Mouse (Mus musculus) spleen, postnatal 36 days (tissue): Measurements from ENCODE around the gene Ppp1r37.
"Not testable (repeated sequence)": the region's sequence is repeated elsewhere in the genome, so short reads cannot be mapped to it uniquely, and the experiment has no call there.

Experiments
- DNase-seq, 2 experiments: peaks; one replicate each; pipeline ENCODE4 v3.0.0; 2022; ENCODE audit warnings: low spot score in 2 of 2, mixed read lengths in 1 of 2

The Ppp1r37 gene

GRCm38 (mm10) chr7:19541681-19542154 lies 21.2 kb downstream of the Ppp1r37 start:
- DNase-seq: no peak

GRCm38 (mm10) chr7:19540771-19541566 lies 21.9 kb downstream of the Ppp1r37 start:
- no peak for DNase-seq

DNA sequence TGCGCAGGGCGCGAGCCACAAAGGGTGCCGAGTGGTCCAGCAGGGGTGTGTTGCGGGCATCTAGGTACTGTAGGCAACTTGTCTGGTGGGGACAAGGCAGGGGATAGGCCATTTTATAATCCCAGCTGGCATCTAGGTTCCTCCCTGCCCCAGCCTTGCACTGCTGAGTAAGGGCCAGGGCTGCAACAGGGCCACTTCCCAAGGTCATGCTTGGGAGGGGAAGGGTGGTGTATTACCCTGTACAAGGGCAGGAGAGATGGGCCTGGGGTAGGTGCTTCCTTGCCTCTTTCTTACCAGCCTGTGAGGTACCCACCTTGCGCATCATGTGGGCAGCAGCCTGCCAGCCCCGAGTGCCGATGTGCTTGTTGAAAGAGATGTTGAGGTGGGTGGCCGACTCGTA lies 28.2 kb downstream of the Ppp1r37 start:
- no peak for DNase-seq

DNA sequence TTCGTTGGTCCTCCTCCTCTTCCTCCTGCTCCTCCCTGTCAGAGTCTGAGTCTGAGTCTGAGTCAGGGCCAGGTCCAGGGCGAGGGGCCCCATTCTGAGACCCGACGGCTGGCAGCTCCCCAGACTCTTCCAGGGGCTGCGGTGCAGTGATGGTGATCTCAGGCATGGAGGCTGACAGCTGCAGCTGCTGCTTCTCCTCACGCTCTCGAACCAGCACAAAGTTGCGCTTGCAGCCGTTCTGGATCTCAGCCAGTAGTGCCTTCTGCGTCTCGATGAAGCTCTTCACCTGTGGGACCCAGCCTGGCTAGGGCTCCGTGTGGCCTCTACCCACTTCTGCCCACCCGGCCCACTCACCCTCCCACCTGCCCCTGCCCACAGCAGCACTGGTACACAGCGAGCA lies 30.6 kb downstream of the Ppp1r37 start:
- DNase-seq: no peak

DNA sequence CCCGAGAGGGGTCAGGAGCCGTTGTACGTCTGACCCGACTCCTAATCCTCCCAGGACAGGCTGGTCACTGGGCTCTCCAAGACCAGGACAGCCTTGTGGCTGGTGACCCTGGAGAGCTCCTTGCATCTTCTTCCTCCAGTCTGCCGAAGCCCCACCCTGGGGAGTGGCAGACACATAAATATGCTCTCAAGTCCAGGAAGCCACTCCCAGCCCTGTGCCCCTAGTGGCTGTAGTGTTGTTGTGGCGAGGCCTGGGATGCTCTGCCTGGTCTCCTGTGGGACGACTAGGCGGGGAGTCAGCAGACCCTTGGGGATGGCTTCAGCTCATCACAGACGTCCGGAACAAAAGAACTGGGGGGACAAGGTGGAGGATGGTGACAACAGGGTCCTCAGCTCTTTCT lies 31.8 kb downstream of the Ppp1r37 start:
- DNase-seq: no peak

DNA sequence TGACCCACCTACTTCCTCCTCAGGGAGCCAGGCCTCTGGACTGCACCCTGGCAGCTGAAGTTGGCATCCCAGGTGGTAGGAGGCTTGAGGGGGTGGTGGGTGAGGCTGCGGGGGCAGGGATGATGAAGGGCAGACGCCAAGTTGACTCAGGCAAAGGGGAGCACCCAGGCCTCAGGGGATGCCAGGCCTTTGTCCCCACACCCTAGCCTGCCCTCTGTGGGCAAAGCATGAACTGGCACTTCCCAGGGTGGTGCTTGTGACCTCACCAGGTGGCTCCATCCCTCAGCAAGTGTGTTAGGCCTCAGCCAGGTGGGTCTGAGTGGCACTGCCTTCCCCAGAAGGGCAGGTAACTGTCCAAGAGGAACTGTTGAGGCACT lies 37.8 kb downstream of the Ppp1r37 start:
- no peak for DNase-seq

- no peak for DNase-seq
Measured at GRCm38 (mm10) chr7:19524420-19525104, 38.3 kb downstream of the Ppp1r37 start.

DNA sequence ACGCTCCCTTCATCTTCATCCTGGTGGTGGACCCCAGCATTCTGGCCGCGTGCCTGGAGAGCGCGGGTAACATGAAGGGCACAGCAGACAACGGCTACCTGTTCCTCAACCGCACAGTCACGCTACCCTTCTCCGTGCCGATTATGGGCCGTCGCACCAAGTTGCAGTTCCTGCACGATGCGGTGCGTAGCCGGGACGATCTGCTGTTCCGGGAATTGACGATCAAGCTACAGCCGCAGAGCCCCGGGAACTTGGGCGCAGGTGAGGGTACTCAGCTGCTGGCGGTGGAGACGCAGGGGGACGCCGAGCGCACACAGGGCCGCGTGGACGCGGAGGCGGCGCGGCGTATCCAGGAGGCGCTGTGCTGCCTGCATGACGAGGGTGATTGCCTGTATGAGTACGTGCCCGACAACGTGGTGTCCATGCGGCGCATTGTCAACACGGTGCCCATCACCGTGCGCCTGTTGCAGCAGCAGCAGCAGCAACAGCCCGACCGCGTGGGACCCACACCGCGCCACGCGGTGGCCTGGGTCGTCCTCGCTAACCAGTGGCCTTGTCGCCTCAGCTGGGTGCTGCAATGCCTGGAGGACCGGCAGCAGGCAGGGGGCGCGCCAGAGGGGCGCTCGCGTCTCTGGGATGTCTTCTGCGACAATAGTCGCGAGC lies 39.0 kb downstream of the Ppp1r37 start:
- peak in 1 of 2 experiments; percentile 41 for DNase-seq

GRCm38 (mm10) chr7:19523017-19523756 lies 39.7 kb downstream of the Ppp1r37 start:
- no peak for DNase-seq

DNA sequence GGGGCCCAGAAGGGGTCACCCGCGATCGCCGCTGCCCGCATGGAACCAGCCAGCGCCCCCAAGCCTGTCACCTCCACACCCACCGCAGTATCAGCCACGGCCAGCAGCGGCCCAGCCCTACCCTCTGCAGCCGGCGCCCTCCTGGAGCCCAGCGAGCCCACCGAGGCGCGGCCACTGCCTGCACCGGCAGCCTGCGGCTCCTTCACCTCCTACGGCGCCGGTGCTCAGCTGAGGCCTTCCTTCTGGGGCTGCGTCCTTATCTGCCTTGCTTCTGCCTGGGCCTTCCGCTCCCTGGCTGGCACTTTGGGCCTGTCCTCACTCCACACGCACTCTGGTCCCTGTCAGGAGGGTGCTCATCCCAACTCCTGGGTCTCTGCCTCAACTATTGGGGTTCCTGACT lies 42.8 kb downstream of the Ppp1r37 start:
- no peak for DNase-seq

DNA sequence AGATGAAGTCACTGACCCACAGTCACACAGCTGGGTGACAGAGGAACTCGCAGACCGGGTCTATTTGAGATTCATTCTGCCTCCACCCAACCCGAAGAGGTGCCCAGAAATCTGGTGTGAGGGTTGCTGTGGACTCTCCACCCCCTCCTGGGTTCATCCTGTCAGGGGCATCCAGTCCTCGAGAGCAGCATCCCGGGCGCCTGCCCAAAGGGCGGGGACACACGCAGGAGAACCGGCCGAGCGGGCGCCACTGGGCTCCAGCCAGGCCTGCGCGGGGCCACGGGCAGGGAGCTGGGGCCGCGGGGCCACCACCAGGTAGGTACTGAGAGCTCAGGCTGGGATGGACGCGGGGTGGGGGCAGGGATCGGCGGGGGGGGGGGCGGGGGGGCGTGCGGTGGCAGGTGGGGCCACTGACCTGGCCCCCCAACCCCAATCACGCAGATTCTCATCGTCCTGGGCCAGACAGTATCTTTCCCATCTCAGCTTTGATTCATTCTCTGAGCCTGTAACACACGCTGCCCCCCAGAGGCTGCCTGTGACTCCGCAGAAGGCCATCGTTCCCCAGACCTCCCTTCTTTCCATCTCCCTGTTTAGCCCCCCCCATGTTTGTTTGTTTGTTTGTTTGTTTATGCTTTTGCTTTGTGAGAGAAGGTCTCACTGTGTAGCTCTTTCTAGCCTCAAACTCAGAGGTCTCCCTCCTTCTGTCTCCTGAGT lies 45.1 kb downstream of the Ppp1r37 start, which contains the start of gene Nkpd1:
Gene Nkpd1, plus strand, starts transcription at position 187 of the 714 bp plus-strand sequence.
- DNase-seq: peak in 1 of 2 experiments; percentile 24

- no peak for DNase-seq
Measured at GRCm38 (mm10) chr7:19512353-19512752, 50.5 kb downstream of the Ppp1r37 start.

GRCm38 (mm10) chr7:19511934-19512333 lies 50.9 kb downstream of the Ppp1r37 start:
- not testable (repeated sequence) for DNase-seq

GRCm38 (mm10) chr7:19509786-19510185 lies 53.1 kb downstream of the Ppp1r37 start:
- DNase-seq: no peak

DNA sequence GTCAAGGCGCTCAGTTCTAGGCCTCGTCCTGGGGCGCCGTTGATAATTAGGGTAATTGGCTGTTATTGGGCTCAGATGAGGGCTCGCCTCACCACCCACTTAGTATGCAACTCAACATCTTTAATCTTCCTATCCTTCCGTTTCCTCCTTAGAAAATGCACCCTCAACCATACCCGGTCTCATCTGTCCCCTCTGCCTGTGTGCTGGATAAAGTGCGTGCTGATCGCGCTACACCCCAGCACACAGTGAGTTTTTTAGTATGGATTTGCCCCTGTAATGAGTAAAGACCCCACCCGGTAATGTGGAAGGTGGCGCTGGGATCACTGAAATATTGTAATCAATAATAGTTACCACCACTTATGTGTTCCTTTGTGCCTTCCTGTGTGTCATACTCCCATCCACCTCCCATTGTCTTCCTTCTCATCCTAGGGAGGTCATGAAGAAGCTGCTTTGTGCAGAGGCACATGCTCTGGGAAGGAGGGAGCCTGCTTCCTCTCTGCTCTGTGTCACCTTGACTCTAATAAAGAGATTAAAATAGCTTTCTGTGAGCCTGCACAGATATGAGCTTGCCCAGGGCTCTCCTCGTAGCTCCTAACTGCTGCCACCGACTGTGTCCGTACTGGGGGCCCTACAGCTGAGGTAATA lies 53.8 kb downstream of the Ppp1r37 start:
- DNase-seq: no peak

- peak; percentile 91 to 92 for DNase-seq
Measured at GRCm38 (mm10) chr7:19508150-19508923, 54.5 kb downstream of the Ppp1r37 start, which contains the start of the genes Bloc1s3 and Trappc6a. TSS of gene Bloc1s3 (minus strand) at chr7:19508367. TSS of gene Trappc6a (plus strand) at chr7:19508395.

GRCm38 (mm10) chr7:19507612-19507981 lies 55.3 kb downstream of the Ppp1r37 start:
- no peak for DNase-seq

- peak; percentile 40 to 45 for DNase-seq
Measured at GRCm38 (mm10) chr7:19506969-19507611, 55.8 kb downstream of the Ppp1r37 start.

DNA sequence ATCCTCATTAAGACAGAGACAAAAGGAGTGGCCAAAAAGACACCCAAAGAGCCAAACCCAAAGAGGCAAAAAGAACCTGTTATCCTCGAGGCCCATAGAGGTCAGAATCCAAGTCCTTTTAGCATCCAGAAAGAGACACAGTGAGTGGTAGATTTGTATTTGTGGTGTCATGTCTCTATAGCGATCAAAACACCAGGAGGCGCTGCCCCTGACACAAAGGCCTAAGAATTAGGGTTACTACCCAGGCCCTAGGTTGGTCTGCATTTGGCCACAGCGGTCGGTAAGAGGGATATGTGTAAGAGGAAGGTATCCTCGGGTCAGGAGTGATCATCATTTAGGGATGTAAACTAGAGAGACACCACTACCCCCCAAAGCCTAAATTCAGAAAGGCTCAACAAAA lies 56.5 kb downstream of the Ppp1r37 start:
- DNase-seq: no peak
